Mouse (Mus musculus): ENCODE measurements around the gene Vps37b.

DNA sequence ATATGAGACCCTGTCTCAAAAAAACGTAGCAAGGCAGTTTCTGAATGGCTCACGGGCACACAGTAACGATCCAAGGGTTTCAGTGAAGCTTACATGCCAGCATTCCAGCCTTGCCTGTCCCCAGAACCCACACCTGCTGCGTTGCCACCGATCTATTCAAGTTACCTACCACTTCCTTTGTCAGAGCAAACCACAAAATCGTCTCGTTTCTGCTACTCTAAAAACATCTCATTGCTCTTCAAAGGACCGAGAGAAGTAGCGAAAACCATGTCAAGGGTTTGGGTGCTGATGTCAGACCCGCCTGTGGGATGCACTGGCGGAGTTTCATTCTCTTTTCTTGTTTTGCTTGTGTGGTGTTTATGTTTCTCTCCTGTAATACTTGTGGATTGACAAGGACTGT lies 2.4 kb upstream of the Vps37b start:
- no peak for TF ChIP-seq POLR2A (IDR thresholded peaks at IDR 0.05; ENCODE audit: low read depth, low read length)
- no peak for TF ChIP-seq CTCF (conservative IDR thresholded peaks at IDR 0.05; ENCODE audit: insufficient read depth, insufficient read length, low read depth, low read length)

All from kidney, adult 2 months (tissue).